In the genomic region with DNA sequence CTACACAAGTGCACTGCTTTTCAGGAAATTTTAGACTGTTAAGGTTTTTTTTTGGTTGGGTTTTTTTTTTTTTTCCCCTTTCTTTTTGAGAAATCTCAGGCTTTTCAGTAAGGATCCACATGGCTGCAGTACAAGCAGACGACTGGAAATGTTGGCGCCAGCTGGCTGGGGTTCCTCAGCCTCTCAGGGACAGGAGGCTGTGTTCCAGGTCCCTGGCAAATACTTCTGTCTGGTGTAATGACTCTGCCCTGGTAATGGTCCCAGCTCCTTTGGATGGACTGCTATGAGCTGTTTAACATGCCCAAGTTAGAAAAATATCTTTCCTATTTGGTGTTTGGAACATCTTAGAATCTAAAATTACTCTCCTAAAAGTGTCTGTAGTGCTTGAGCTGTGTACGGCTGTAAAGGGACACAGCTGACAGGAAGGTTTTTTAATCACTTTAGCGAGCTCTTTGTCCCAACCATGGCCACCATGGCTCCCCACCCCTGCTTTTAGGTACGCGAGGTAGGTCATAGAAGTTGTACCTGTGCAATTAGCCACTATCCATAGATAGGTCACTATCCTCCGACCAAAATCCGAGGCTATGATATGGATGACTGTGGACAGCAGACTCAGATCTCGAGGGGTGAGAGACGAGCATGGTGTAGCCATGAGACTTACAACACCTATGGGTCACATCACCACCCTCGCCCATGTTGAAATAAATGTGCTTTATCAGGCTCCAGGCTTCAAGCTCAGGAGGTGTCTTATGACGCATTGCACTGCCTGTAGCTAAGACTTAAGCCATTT, we compare ENCODE assay signal across 7 mouse cellular contexts. TPM values are rescaled to one million over a fixed set of nuclear protein-coding genes. Genes with fewer than 3 reads are reported as not detected.
DNase-seq lines count a peak whose midpoint lies in the region; ATAC-seq and TF ChIP-seq lines count a peak whose summit lies in the region.

No protein-coding gene starts in this region.

- no peaks in the 10 kb centered on the region for H3K9me3 ChIP-seq in midbrain, postnatal 0 days (ENCODE audit: low read length)
- no peaks in the 10 kb centered on the region for H3K9me3 ChIP-seq in midbrain, embryonic 10.5 days (replicated peaks)
- H3K9me3 ChIP-seq in heart, embryonic 16.5 days (replicated peaks; ENCODE audit: control insufficient read depth, low read length), result no peaks in the 10 kb centered on the region
- no peaks in the 10 kb centered on the region for H3K9me3 ChIP-seq in limb, embryonic 15.5 days

- ATAC-seq in midbrain, postnatal 0 days (ENCODE audit: low FRiP score), result no peak
- peak; percentile 42; the same call in 1 of the 2 replicates for ATAC-seq in heart, embryonic 16.5 days (replicated peaks; ENCODE audit: extremely low read depth, insufficient read depth, low FRiP score)
- no peak for ATAC-seq in limb, embryonic 15.5 days (ENCODE audit: insufficient number of reproducible peaks, low FRiP score, low TSS enrichment, low read depth)

- H3K4me2 ChIP-seq in midbrain, postnatal 0 days (ENCODE audit: low read depth, low read length, poor library complexity, severe bottlenecking), result no peak overlapping the region
- peak overlapping the region; percentile 72 for H3K4me2 ChIP-seq in heart, embryonic 16.5 days (ENCODE audit: low read depth, low read length)
- H3K4me2 ChIP-seq in limb, embryonic 15.5 days, result no peak overlapping the region

- DNase-seq in midbrain, postnatal 0 days (ENCODE audit: low spot score), result peak; percentile 73
- DNase-seq in midbrain, embryonic 10.5 days (ENCODE audit: low spot score), result no peak
- DNase-seq in gastrocnemius, adult 18-20 months (ENCODE audit: low spot score), result peak; percentile 82
- DNase-seq in retina, postnatal 1 day, result no peak
- no peak for DNase-seq in kidney, postnatal 10 days

- H3K9ac ChIP-seq in midbrain, postnatal 0 days (replicated peaks; ENCODE audit: low read length, poor library complexity, severe bottlenecking), result no peak overlapping the region
- H3K9ac ChIP-seq in heart, embryonic 16.5 days (ENCODE audit: low read length), result peak overlapping the region; percentile 73
- no peak overlapping the region for H3K9ac ChIP-seq in limb, embryonic 15.5 days

- no peak overlapping the region for H3K27ac ChIP-seq in midbrain, postnatal 0 days (ENCODE audit: low read depth, low read length)
- H3K27ac ChIP-seq in midbrain, embryonic 10.5 days (replicated peaks), result no peak overlapping the region
- H3K27ac ChIP-seq in heart, embryonic 16.5 days (ENCODE audit: low read length), result peak overlapping the region; percentile 86
- H3K27ac ChIP-seq in limb, embryonic 15.5 days, result peak overlapping the region; percentile 51

- no peaks in the 10 kb centered on the region for H3K4me1 ChIP-seq in midbrain, postnatal 0 days (ENCODE audit: insufficient read depth, low read length)
- peaks cover 11% of the 10 kb centered on the region for H3K4me1 ChIP-seq in midbrain, embryonic 10.5 days
- peaks cover 20% of the 10 kb centered on the region for H3K4me1 ChIP-seq in heart, embryonic 16.5 days (ENCODE audit: control insufficient read depth, insufficient read depth, low read length)
- peaks cover 25% of the 10 kb centered on the region for H3K4me1 ChIP-seq in limb, embryonic 15.5 days

- H3K4me3 ChIP-seq in midbrain, postnatal 0 days (ENCODE audit: low read depth, low read length), result no peak overlapping the region
- H3K4me3 ChIP-seq in midbrain, embryonic 10.5 days, result no peak overlapping the region
- H3K4me3 ChIP-seq in heart, embryonic 16.5 days (ENCODE audit: low read length), result peak overlapping the region; percentile 48
- no peak overlapping the region for H3K4me3 ChIP-seq in limb, embryonic 15.5 days

- no peaks in the 10 kb centered on the region for H3K27me3 ChIP-seq in midbrain, postnatal 0 days (ENCODE audit: insufficient read depth, low read length)
- peaks cover 18% of the 10 kb centered on the region for H3K27me3 ChIP-seq in midbrain, embryonic 10.5 days (ENCODE audit: low read depth, poor library complexity, severe bottlenecking)
- no peaks in the 10 kb centered on the region for H3K27me3 ChIP-seq in heart, embryonic 16.5 days (ENCODE audit: control insufficient read depth, insufficient read depth, low read length)
- H3K27me3 ChIP-seq in limb, embryonic 15.5 days, result no peaks in the 10 kb centered on the region

- WGBS in midbrain, postnatal 0 days, result 83% methylated on average over 12 of the region's 12 CpGs
- 90% methylated on average over 12 of the region's 12 CpGs for WGBS in midbrain, embryonic 10.5 days
- 60% methylated on average over 12 of the region's 12 CpGs for WGBS in heart, embryonic 16.5 days
- WGBS in limb, embryonic 15.5 days, result 71% methylated on average over 12 of the region's 12 CpGs

- TF ChIP-seq CTCF in midbrain, postnatal 0 days (IDR thresholded peaks at IDR 0.05), result no peak

- no peaks in the 10 kb centered on the region for H3K36me3 ChIP-seq in midbrain, postnatal 0 days (ENCODE audit: insufficient read depth, low read length)
- H3K36me3 ChIP-seq in midbrain, embryonic 10.5 days, result no peaks in the 10 kb centered on the region
- H3K36me3 ChIP-seq in heart, embryonic 16.5 days (ENCODE audit: control insufficient read depth, insufficient read depth), result no peaks in the 10 kb centered on the region
- no peaks in the 10 kb centered on the region for H3K36me3 ChIP-seq in limb, embryonic 15.5 days

RNA-seq across cellular contexts. Expression of a gene that starts 8.9 kb away (rescaled TPM):
- 22.1 and 22.3 TPM in 2 replicates for total RNA-seq in midbrain, postnatal 0 days (2014; rRNA removed)
- 20.2 and 20.3 TPM in 2 replicates for polyA plus RNA-seq in midbrain, postnatal 0 days (2015; fragmentation: Nextera tagmentation; extraction: Ambion mirVana)
- polyA plus RNA-seq in midbrain, embryonic 10.5 days (2016; fragmentation: Nextera tagmentation; extraction: Ambion mirVana), result 216 and 218 TPM in 2 replicates
- 10 to 100 TPM; 20.7 to 24.4 TPM for total RNA-seq in gastrocnemius, adult 18-20 months (2021)
- polyA plus RNA-seq in heart, embryonic 16.5 days (2015; fragmentation: Nextera tagmentation; extraction: Ambion mirVana), result 69.5 and 92.6 TPM in 2 replicates
- 96.8 and 101 TPM in 2 replicates for polyA plus RNA-seq in limb, embryonic 15.5 days (2015; fragmentation: Nextera tagmentation; extraction: Ambion mirVana)

Comparison
In these comparisons a context has a peak if more than half of its experiments do, and no peak if none do; other contexts are left out.
1. DNase-seq: peak in midbrain, postnatal 0 days (single experiment) and gastrocnemius, adult 18-20 months (single experiment); none in midbrain, embryonic 10.5 days (single experiment), retina, postnatal 1 day (single experiment) and kidney, postnatal 10 days (single experiment).
2. H3K27ac ChIP-seq: peak in heart, embryonic 16.5 days (single experiment) and limb, embryonic 15.5 days (single experiment); none in midbrain, postnatal 0 days (single experiment) and midbrain, embryonic 10.5 days (single experiment).